Mouse (Mus musculus) left cerebral cortex, adult 18-20 months (tissue): ENCODE results near the gene Pbx4. TPM values are rescaled to one million over a fixed set of nuclear protein-coding genes. Genes with fewer than 3 reads are reported as not detected.

Source experiments
- DNase-seq, 2 experiments: peaks; one replicate each; pipeline ENCODE4 v3.0.0; 2021 to 2022; ENCODE audit warnings: low spot score in 2 of 2, mixed read lengths in 1 of 2
- total RNA-seq, 2 experiments: library from RNA; stranded (reverse); gene quantifications; 2 replicates each; pipeline ENCODE4 v1.2.3; 2021

The Pbx4 gene
- total RNA-seq, 2 experiments from 2014 or later = 14.1 to 17.8 TPM

DNA sequence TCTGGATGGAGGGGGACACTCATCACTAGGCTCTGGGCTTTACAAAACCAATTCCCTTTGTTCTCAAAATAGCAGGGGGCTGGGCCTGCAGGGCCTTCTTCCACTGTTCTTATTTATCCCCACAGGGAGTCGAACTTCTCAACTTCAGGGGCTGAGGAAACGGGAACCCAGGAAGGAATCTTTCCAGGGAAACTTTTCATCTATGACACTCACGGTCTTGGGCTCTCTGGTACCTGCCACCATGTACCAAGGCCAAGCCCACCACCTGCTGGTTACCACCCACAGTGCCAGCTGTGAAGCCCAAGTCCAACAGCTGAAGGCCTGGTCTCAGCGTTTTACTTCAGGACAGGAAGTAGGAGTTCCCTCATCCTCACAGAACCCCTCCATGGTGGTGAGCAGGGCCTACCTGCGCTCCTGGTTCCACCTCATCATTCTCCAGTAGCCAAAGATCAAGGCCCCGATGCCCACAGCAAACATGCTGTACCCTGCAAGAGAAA lies 62.6 kb downstream of the Pbx4 start:
- DNase-seq = no peak

DNA sequence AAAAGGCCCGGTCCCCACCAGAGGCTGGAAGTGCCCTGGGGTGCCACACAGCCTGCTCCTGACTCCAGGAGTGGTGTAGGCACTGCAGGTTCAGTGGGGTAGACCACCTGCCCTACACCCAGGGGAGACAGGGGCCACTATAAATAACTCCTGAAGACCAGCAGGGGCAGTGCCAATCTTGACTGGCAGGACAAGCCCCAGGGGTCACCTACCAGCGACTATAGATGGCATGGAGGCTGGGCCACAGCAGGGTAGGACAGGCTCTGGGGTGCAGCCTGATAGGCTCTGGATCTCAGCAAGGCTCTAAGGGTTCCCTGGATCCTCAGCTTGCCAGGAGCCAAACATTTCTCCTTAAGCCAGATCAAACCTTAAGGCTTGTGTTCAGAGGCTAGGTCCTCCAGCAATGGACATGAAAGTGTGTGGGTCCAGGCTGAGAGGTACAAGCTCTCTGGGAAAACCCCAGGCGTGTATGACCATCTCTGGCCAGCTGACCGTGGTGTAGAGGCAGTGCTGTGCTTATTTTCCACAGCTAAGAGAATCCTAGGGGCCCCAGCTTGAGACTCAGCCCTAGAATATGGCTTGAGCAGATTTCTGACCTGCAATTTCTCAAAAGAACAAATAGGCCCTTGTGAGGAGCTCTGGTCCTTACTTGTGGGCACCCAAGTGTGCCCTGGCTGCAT lies 63.6 kb downstream of the Pbx4 start:
- DNase-seq = no peak

DNA sequence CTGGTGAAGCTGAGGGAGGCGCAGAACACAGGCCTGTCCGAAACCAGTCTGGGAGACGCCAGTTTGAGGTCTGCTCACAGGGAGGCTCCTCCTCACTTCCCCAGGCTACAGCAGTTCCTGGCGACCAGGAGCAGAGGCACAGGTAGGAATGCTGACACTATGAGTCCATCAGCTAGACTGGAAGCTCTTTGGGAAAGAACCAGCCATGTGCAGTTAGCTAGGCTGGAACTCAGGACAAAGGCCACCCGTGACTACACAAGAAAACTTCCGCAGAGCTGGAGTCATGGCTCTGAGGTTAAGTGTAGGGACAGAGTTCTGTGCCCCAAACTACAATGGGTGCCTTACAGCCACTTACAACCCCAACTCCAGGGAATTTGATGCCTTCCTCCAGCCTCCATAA lies 65.6 kb downstream of the Pbx4 start:
- DNase-seq = no peak

- no peak for DNase-seq
Observed at GRCm38 (mm10) chr8:69899876-69900275, 67.6 kb downstream of the Pbx4 start.

- no peak for DNase-seq
Observed at GRCm38 (mm10) chr8:69900895-69901451, 68.7 kb downstream of the Pbx4 start.

DNA sequence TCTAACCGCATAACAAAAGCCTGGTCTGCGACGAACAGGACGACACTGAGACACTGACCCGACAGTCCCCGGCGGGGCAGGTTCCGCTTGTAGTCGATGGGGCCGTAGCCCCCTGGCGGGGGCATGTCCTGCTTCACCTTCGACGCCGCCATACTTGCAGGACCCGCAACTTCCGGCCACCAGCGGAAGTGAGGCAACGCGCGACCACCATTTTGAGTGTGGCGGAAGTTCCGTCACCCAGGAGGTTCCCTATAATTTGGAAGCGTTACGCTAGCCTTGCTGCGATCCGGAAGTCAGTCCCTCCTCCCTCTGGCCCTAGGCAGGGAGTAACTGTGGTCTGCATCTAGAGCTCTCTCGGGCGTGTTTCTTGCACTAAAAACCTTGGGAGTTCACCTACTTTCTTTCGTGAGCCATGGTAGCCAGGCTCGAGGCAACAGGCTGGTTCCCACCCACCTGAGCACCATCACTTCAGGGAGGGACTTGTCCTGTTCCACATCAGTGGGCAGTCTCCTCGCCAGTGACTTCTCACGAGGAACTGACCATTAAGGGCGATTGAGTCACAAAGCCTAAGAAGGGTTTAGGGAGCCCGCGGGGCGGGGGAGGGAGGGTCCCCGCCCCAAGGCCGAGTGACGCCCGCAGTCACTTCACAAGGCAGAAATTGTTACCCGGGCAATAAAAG lies 69.3 kb downstream of the Pbx4 start:
- DNase-seq = peak; percentile 96 to 97

- DNase-seq = no peak
Observed at GRCm38 (mm10) chr8:69902163-69903062, 70.1 kb downstream of the Pbx4 start, which contains the start of the genes Tssk6, Ndufa13 and Yjefn3. Gene Tssk6, plus strand, starts transcription at chr8:69902184. Gene Ndufa13, minus strand, starts transcription at chr8:69902558. Gene Yjefn3, minus strand, starts transcription at chr8:69902712.

DNA sequence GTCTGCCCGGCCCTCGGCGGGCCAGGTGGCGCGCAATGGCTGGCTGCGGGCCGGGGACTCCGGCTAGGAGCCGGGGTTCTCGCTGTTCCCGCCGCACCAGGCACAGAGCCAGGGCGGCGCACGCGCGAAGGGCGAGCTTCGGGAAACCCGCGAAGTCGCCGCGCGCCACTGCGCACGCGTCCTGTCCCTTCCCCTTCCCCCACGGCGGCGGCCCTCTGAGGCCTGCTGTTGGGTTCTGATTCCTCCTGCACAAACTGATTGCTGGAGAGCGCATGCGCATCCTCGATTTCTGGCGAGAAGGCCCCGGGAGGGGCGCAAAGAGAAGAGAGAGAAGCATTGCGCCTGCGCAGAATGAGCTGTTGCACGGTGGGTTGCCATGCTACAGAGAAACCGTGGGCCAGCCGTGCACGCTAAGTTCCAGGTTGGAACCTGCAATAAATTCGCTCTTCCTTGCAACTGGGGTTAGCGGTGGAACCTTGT lies 70.8 kb downstream of the Pbx4 start:
- peak; percentile 98 to 100 for DNase-seq

GRCm38 (mm10) chr8:69904096-69904495 lies 71.8 kb downstream of the Pbx4 start:
- no peak for DNase-seq

GRCm38 (mm10) chr8:69906260-69906659 lies 74.0 kb downstream of the Pbx4 start:
- DNase-seq = no peak

- DNase-seq = no peak
Observed at GRCm38 (mm10) chr8:69907106-69907505, 74.8 kb downstream of the Pbx4 start.

DNA sequence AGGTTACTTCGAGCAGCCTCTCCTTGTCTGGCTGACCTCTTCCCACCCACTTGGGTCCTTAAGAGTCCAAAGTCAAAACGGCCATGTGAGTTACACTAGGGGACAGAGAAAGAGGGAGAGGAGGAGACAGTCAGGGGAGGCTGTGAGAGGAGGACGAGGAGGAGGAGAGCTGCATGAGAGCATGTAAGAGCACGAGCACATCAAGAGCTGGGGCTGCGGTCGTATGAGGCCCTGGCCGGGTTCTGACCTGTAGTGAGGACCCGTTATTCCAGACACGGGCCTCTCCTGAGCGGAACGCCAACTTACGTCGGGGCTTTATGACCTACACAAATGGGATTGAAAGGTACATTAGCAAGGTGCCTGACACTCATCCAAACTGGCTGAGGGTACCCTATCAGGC lies 79.6 kb downstream of the Pbx4 start:
- DNase-seq = no peak

DNA sequence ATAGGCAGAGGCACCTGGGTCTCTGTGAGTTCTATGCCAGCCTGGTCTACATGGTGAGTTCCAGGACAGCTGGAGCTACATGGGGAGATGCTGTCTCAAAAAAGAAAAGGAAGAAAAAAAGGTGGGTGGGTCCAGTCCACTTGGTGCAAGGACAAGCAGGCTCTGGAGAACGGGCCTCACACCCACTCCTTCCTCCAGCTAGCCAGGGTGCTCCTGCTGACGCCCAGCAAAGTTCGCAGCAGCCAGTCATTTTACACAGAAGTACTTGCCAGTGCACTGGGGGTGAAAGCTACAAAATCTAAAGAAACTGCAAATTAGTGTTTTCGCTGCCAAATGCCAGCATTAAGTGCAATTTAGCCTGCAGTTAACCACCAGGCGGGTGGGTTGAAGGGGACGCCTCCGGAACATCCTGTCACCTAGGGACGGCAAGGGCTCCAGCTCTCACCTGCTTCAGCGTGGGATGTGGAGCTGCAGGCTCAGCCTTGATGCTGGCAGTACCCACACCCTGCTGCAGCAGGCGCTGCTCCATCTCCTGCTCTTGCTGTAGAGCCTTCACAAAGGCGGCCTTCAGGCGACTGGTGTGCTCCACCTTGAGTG lies 80.3 kb downstream of the Pbx4 start:
- peak; percentile 61 to 70 for DNase-seq

DNA sequence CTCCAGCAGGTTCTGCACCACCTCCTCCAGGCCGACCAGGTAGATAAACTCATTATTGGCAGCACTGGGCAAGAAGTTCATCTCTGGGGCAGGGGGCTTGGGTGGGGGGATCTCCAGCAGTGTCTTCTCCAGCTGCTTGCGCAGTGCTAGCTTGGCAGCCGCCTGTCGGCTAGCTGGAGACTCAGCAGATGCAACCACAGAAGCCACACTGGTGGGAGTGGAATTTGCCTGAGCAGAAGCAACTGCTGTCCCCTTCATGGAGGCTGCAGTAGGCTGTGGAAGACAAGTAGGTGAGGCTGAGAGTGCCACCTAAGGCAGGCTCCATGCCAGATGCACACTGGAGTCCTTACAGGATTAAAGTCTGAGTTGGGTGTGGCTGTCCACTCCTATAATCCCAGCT lies 82.2 kb downstream of the Pbx4 start:
- no peak for DNase-seq

DNA sequence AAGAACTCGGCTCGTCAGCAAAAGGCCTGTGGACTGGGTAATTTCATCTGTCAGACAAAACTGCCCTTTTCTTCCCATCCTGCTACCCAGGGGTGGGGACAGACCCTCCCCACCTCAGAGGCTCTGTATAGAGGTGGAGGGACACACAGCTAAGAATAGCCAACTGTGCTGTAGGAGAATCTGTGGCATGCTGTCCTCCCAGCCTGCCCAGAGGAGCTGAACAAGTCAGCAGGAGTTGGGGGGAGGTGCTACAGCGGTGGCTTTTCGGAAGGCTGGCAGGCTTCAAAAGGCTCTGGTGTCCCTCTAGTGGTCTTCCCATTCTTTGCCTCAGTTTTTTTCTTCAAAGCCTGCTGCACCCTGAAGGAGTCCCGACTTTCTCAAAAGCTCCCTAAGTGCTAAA lies 83.5 kb downstream of the Pbx4 start:
- DNase-seq = peak in 1 of 2 experiments; percentile 52

DNA sequence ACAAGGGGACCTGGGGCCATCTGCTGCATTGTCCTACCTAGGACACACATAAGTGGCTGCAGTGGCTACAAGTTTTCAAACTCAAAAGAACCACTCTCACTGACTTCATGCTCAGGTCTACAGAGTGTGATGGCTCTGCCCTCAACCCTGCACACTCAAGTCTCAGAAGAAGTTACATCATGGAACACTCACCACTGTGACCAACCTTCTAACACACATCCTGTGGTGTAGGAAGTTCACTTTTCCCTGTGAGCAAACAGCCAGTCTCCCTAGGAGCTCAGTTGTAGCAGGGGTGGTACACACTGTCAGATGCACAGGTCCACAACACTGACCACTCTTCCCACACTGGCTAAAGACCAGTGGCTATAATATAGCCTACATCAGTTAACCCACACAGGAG lies 86.2 kb downstream of the Pbx4 start:
- DNase-seq = no peak

DNA sequence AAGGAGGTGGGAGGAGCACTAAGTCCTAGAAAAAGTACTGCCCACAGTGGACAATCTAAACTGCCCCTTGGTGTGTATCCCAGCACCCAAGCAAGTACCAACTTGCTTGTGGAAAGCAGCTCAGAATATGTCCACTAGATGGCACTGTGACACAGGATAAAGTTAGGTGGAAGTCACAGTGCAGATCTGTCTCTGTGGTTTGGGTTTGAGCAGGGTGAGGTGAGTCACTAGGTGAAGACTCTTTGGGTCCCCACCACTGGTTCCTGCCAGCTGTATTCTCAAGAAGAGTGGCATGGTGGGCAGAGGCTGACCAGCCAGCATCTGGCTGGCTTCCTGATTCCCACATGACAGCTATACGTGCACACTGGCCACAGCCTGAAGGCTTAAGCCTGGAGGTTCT lies 86.7 kb downstream of the Pbx4 start:
- peak; percentile 79 to 82 for DNase-seq

- no peak for DNase-seq
Observed at GRCm38 (mm10) chr8:69919876-69920662, 87.8 kb downstream of the Pbx4 start.

GRCm38 (mm10) chr8:69921141-69921540 lies 88.8 kb downstream of the Pbx4 start:
- DNase-seq = no peak
